Mouse (Mus musculus) left cerebral cortex, postnatal 4 days (tissue): ENCODE results near the gene Wnt3a. TPM values are rescaled to one million over a fixed set of nuclear protein-coding genes. Genes with fewer than 3 reads are reported as not detected.

Experiments
- microRNA-seq: library from miRNA; unstranded; fragments of <30 nt; microRNA quantifications from one replicate; pipeline ENCODE4 v1.2.0, GENCODE M21; 2022
- total RNA-seq, 2 experiments: library from RNA; stranded (reverse); gene quantifications; 2 replicates each; pipeline ENCODE4 v1.2.3; 2021

Wnt3a gene
- total RNA-seq, 2 experiments from 2014 or later = not detected

Small RNA genes lying within 50 kb of the gene (microRNA-seq; reads per million reads assigned to microRNA genes)
- gene Gm24756 = not detected

Other genes starting within 250 kb of the Wnt3a start
- gene Obscn, start 154.3 kb downstream of the Wnt3a start, total RNA-seq = 1 to 10 TPM; 4.4 to 4.7 TPM
- 10 to 100 TPM in 1 of 2 experiments, 1 to 10 TPM in 1; 8.9 to 13.1 TPM for gene Iba57, start 127.0 kb downstream of the Wnt3a start, total RNA-seq
- gene Gjc2, start 107.5 kb downstream of the Wnt3a start, total RNA-seq = under 1 TPM; 0.86 to 0.89 TPM
- 100 to 1,000 TPM in 1 of 2 experiments, 10 to 100 TPM in 1; 93.9 to 107 TPM for gene Guk1, start 98.5 kb downstream of the Wnt3a start, total RNA-seq
- gene Mrpl55, start 88.3 kb downstream of the Wnt3a start, total RNA-seq = 10 to 100 TPM; 28.8 to 33.5 TPM
- gene 2310033P09Rik, start 82.4 kb downstream of the Wnt3a start, total RNA-seq = 10 to 100 TPM; 15.5 to 18.6 TPM
- gene Arf1, start 62.5 kb downstream of the Wnt3a start, total RNA-seq = 100 to 1,000 TPM; 389 TPM
- 1 to 10 TPM; 3.4 to 4.3 TPM for gene Wnt9a, start 16.2 kb upstream of the Wnt3a start, total RNA-seq
- gene Prss38, start 84.9 kb upstream of the Wnt3a start, total RNA-seq = not detected
- 10 to 100 TPM; 27.4 to 29.6 TPM for gene Jmjd4, start 159.3 kb upstream of the Wnt3a start, total RNA-seq
- gene Snap47, start 160.4 kb upstream of the Wnt3a start, total RNA-seq = 100 to 1,000 TPM; 267 to 307 TPM
- 1 to 10 TPM; 7.1 to 7.5 TPM for gene Zfp867, start 181.7 kb upstream of the Wnt3a start, total RNA-seq
- 10 to 100 TPM; 16.9 to 20.4 TPM for gene Zkscan17, start 236.0 kb upstream of the Wnt3a start, total RNA-seq